Mouse (Mus musculus): ENCODE data around the gene Rab9b. TPM values are rescaled to one million over a fixed set of nuclear protein-coding genes. Genes with fewer than 3 reads are reported as not detected.

The Rab9b gene
- not detected in 2 replicates for total RNA-seq (2014; rRNA removed; ENCODE audit: low replicate concordance)
- 0.10 and 0.16 TPM in 2 replicates for polyA plus RNA-seq (2015; fragmentation: Nextera tagmentation; extraction: Ambion mirVana)

DNA sequence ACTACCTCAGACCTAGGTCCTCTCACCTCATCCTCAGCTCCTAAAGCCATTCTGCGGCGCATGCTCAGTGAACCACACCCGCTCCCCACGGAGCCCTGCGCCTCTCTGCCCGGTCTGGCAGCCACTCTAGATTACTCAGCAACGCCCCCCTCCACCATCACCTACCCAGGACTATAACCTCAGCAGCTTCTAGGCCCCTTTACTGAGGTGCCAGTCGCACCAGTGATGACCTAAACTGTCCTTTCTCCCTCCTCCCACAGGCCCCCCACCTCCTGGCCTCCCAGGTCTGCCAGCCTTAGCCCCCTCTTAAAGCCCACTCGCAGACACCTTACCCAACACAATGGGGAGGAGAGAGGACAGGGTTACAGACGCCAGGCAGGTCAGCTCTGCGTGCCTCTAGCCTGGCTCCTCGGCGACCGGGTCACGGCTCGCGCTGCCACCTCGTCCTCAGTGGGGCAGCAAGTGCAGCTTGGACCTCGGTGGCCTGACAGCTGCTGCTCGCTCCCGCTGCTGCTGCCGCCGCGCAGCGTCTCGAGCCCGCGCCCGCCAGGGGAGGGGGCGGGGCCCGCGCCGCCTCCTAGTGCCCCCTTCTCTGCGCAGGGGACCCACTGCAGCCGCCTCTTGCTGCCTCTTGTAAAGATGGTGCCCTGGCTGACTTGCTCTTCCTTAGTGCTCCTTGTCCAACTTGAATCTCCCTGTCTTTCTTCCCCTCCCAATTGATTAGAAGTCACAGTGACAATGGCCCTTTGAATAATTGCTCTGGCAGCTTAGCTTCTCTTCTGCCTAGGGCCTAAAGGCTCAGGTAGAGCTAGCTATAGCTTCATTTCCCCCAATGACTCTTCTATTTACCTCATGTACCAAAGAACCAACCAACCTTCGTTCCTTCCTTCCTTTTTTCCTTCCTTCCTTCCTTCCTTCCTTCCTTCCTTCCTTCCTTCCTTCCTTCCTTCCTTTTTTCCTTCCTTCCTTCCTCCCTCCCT, at the start of gene Rab9b:
TSS of gene Rab9b (minus strand) at position 695 of the 980 bp plus-strand sequence.
- DNase-seq (ENCODE audit: low spot score): peak; percentile 6
- Histone ChIP-seq H3K27me3 (ENCODE audit: control insufficient read depth, insufficient read depth, low read length) (no peaks in the 10 kb centered on the region), H3K27ac (ENCODE audit: low read depth) (no peak within 1 kb of the TSS), H3K9ac (replicated peaks; ENCODE audit: low read depth, low read length) (no peak within 1 kb of the TSS), H3K4me2 (ENCODE audit: low read depth, low read length) (peak within 1 kb of the TSS; percentile 80), H3K4me1 (ENCODE audit: control insufficient read depth, insufficient read depth) (no peaks in the 10 kb centered on the region), H3K9me3 (replicated peaks; ENCODE audit: control insufficient read depth, low read length) (no peaks in the 10 kb centered on the region), H3K4me3 (ENCODE audit: low read depth, low read length) (peak within 1 kb of the TSS; percentile 49), H3K36me3 (replicated peaks; ENCODE audit: control insufficient read depth, insufficient read depth, low read length) (no peaks in the 10 kb centered on the region)
- 12% methylated on average over 35 of the region's 36 CpGs for WGBS
- peak; percentile 44; the same call in 1 of the 2 replicates for ATAC-seq (ENCODE audit: insufficient read depth, low read depth)
- no peak for TF ChIP-seq CTCF (IDR thresholded peaks at IDR 0.05; ENCODE audit: low read depth)
- TF ChIP-seq EP300 (IDR thresholded peaks at IDR 0.05; ENCODE audit: low read depth): no peak

GRCm38 (mm10) chrX:136904369-136904768, 35.8 kb upstream of the Rab9b start:
- no peak overlapping the region for H3K9ac ChIP-seq (replicated peaks; ENCODE audit: low read depth, low read length)
- H3K27me3 ChIP-seq (ENCODE audit: control insufficient read depth, insufficient read depth, low read length): no peaks in the 10 kb centered on the region
- no peak for DNase-seq (ENCODE audit: low spot score)
- H3K9me3 ChIP-seq (replicated peaks; ENCODE audit: control insufficient read depth, low read length): no peaks in the 10 kb centered on the region
- ATAC-seq (ENCODE audit: insufficient read depth, low read depth): no peak
- H3K4me3 ChIP-seq (ENCODE audit: low read depth, low read length): no peak overlapping the region
- 50% methylated on average over 4 of the region's 4 CpGs for WGBS
- no peaks in the 10 kb centered on the region for H3K36me3 ChIP-seq (replicated peaks; ENCODE audit: control insufficient read depth, insufficient read depth, low read length)
- TF ChIP-seq CTCF (IDR thresholded peaks at IDR 0.05; ENCODE audit: low read depth) (no peak), EP300 (IDR thresholded peaks at IDR 0.05; ENCODE audit: low read depth) (no peak)
- H3K27ac ChIP-seq (ENCODE audit: low read depth): no peak overlapping the region
- H3K4me2 ChIP-seq (ENCODE audit: low read depth, low read length): no peak overlapping the region
- no peaks in the 10 kb centered on the region for H3K4me1 ChIP-seq (ENCODE audit: control insufficient read depth, insufficient read depth)

GRCm38 (mm10) chrX:136895757-136896156, 27.2 kb upstream of the Rab9b start:
- H3K9ac ChIP-seq (replicated peaks; ENCODE audit: low read depth, low read length): no peak overlapping the region
- H3K4me3 ChIP-seq (ENCODE audit: low read depth, low read length): no peak overlapping the region
- TF ChIP-seq EP300 (IDR thresholded peaks at IDR 0.05; ENCODE audit: low read depth): no peak
- TF ChIP-seq CTCF (IDR thresholded peaks at IDR 0.05; ENCODE audit: low read depth): peak; percentile 40
- no peaks in the 10 kb centered on the region for H3K27me3 ChIP-seq (ENCODE audit: control insufficient read depth, insufficient read depth, low read length)
- no peaks in the 10 kb centered on the region for H3K4me1 ChIP-seq (ENCODE audit: control insufficient read depth, insufficient read depth)
- DNase-seq (ENCODE audit: low spot score) (no peak), ATAC-seq (ENCODE audit: insufficient read depth, low read depth) (no peak)
- no peak overlapping the region for H3K4me2 ChIP-seq (ENCODE audit: low read depth, low read length)
- H3K9me3 ChIP-seq (replicated peaks; ENCODE audit: control insufficient read depth, low read length): no peaks in the 10 kb centered on the region
- H3K27ac ChIP-seq (ENCODE audit: low read depth): no peak overlapping the region
- H3K36me3 ChIP-seq (replicated peaks; ENCODE audit: control insufficient read depth, insufficient read depth, low read length): no peaks in the 10 kb centered on the region
- 47% methylated on average over 2 of the region's 2 CpGs for WGBS

GRCm38 (mm10) chrX:136850300-136850699, 18.3 kb downstream of the Rab9b start:
- Histone ChIP-seq H3K4me2 (ENCODE audit: low read depth, low read length) (no peak overlapping the region), H3K27ac (ENCODE audit: low read depth) (no peak overlapping the region), H3K36me3 (replicated peaks; ENCODE audit: control insufficient read depth, insufficient read depth, low read length) (no peaks in the 10 kb centered on the region), H3K9ac (replicated peaks; ENCODE audit: low read depth, low read length) (no peak overlapping the region), H3K4me3 (ENCODE audit: low read depth, low read length) (no peak overlapping the region), H3K4me1 (ENCODE audit: control insufficient read depth, insufficient read depth) (no peaks in the 10 kb centered on the region), H3K27me3 (ENCODE audit: control insufficient read depth, insufficient read depth, low read length) (no peaks in the 10 kb centered on the region), H3K9me3 (replicated peaks; ENCODE audit: control insufficient read depth, low read length) (no peaks in the 10 kb centered on the region)
- 29% methylated on average over 3 of the region's 3 CpGs for WGBS
- DNase-seq (ENCODE audit: low spot score) (no peak), ATAC-seq (ENCODE audit: insufficient read depth, low read depth) (no peak)
- TF ChIP-seq EP300 (IDR thresholded peaks at IDR 0.05; ENCODE audit: low read depth) (no peak), CTCF (IDR thresholded peaks at IDR 0.05; ENCODE audit: low read depth) (no peak; the same call in 1 of the 2 replicates)

GRCm38 (mm10) chrX:136828610-136829009, 39.9 kb downstream of the Rab9b start:
- no peak overlapping the region for H3K4me2 ChIP-seq (ENCODE audit: low read depth, low read length)
- H3K4me1 ChIP-seq (ENCODE audit: control insufficient read depth, insufficient read depth): no peaks in the 10 kb centered on the region
- no peak for TF ChIP-seq CTCF (IDR thresholded peaks at IDR 0.05; ENCODE audit: low read depth)
- no peak for TF ChIP-seq EP300 (IDR thresholded peaks at IDR 0.05; ENCODE audit: low read depth)
- H3K36me3 ChIP-seq (replicated peaks; ENCODE audit: control insufficient read depth, insufficient read depth, low read length): no peaks in the 10 kb centered on the region
- ATAC-seq (ENCODE audit: insufficient read depth, low read depth) (no peak), DNase-seq (ENCODE audit: low spot score) (no peak)
- H3K9me3 ChIP-seq (replicated peaks; ENCODE audit: control insufficient read depth, low read length): no peaks in the 10 kb centered on the region
- no peak overlapping the region for H3K4me3 ChIP-seq (ENCODE audit: low read depth, low read length)
- H3K27me3 ChIP-seq (ENCODE audit: control insufficient read depth, insufficient read depth, low read length): no peaks in the 10 kb centered on the region
- H3K9ac ChIP-seq (replicated peaks; ENCODE audit: low read depth, low read length): no peak overlapping the region
- H3K27ac ChIP-seq (ENCODE audit: low read depth): no peak overlapping the region

Data from heart, postnatal 0 days (tissue).